Mouse (Mus musculus): Measurements from ENCODE around the gene Nlrc4.

Gene Nlrc4

GRCm38 (mm10) chr17:74395383-74396065 lies 63.4 kb downstream of the Nlrc4 start, which contains the start of gene Slc30a6:
TSS of gene Slc30a6 (plus strand) at chr17:74395608.
- Histone ChIP-seq H3K4me3 (replicated peaks; ENCODE audit: low read length) (peak within 1 kb of the TSS; percentile 99), H3K36me3 (ENCODE audit: insufficient read depth, low read length) (peaks cover 4% of the 10 kb centered on the region; the same call in 1 of the 2 replicates), H3K27me3 (ENCODE audit: insufficient read depth, low read length) (no peaks in the 10 kb centered on the region), H3K4me1 (replicated peaks; ENCODE audit: low read depth, low read length) (peaks cover 19% of the 10 kb centered on the region), H3K9me3 (ENCODE audit: low read length) (no peaks in the 10 kb centered on the region)
- TF ChIP-seq CTCF (conservative IDR thresholded peaks at IDR 0.05; ENCODE audit: low read length) = no peak
- TF ChIP-seq NANOG (IDR thresholded peaks at IDR 0.05; ENCODE audit: borderline replicate concordance, low read length) = no peak
- no peak for TF ChIP-seq POU5F1 (IDR thresholded peaks at IDR 0.05; ENCODE audit: borderline replicate concordance, low read length)

- peaks cover 19% of the 10 kb centered on the region for H3K4me1 ChIP-seq (replicated peaks; ENCODE audit: low read depth, low read length)
- TF ChIP-seq NANOG (IDR thresholded peaks at IDR 0.05; ENCODE audit: borderline replicate concordance, low read length) (no peak), POU5F1 (IDR thresholded peaks at IDR 0.05; ENCODE audit: borderline replicate concordance, low read length) (no peak), CTCF (conservative IDR thresholded peaks at IDR 0.05; ENCODE audit: low read length) (no peak)
- H3K36me3 ChIP-seq (ENCODE audit: insufficient read depth, low read length) = no peaks in the 10 kb centered on the region; the same call in 1 of the 2 replicates
- H3K9me3 ChIP-seq (ENCODE audit: low read length) = no peaks in the 10 kb centered on the region
- H3K4me3 ChIP-seq (replicated peaks; ENCODE audit: low read length) = peak overlapping the region; percentile 99
- H3K27me3 ChIP-seq (ENCODE audit: insufficient read depth, low read length) = no peaks in the 10 kb centered on the region
Observed at GRCm38 (mm10) chr17:74394855-74395254, 64.1 kb downstream of the Nlrc4 start.

GRCm38 (mm10) chr17:74394381-74394780 lies 64.6 kb downstream of the Nlrc4 start:
- peaks cover 19% of the 10 kb centered on the region for H3K4me1 ChIP-seq (replicated peaks; ENCODE audit: low read depth, low read length)
- TF ChIP-seq POU5F1 (IDR thresholded peaks at IDR 0.05; ENCODE audit: borderline replicate concordance, low read length) = no peak
- no peak for TF ChIP-seq CTCF (conservative IDR thresholded peaks at IDR 0.05; ENCODE audit: low read length)
- no peaks in the 10 kb centered on the region; the same call in 1 of the 2 replicates for H3K36me3 ChIP-seq (ENCODE audit: insufficient read depth, low read length)
- H3K27me3 ChIP-seq (ENCODE audit: insufficient read depth, low read length) = no peaks in the 10 kb centered on the region
- H3K9me3 ChIP-seq (ENCODE audit: low read length) = no peaks in the 10 kb centered on the region
- H3K4me3 ChIP-seq (replicated peaks; ENCODE audit: low read length) = peak overlapping the region; percentile 99; the same call in 1 of the 2 replicates

GRCm38 (mm10) chr17:74389847-74390246 lies 69.1 kb downstream of the Nlrc4 start:
- H3K4me1 ChIP-seq (replicated peaks; ENCODE audit: low read depth, low read length) = peaks cover 5% of the 10 kb centered on the region
- no peaks in the 10 kb centered on the region for H3K9me3 ChIP-seq (ENCODE audit: low read length)
- H3K4me3 ChIP-seq (replicated peaks; ENCODE audit: low read length) = no peak overlapping the region
- TF ChIP-seq POU5F1 (IDR thresholded peaks at IDR 0.05; ENCODE audit: borderline replicate concordance, low read length) (no peak), NANOG (IDR thresholded peaks at IDR 0.05; ENCODE audit: borderline replicate concordance, low read length) (no peak), CTCF (conservative IDR thresholded peaks at IDR 0.05; ENCODE audit: low read length) (no peak)
- no peaks in the 10 kb centered on the region for H3K27me3 ChIP-seq (ENCODE audit: insufficient read depth, low read length)
- peaks cover 33% of the 10 kb centered on the region for H3K36me3 ChIP-seq (ENCODE audit: insufficient read depth, low read length)

- no peak overlapping the region for H3K4me3 ChIP-seq (replicated peaks; ENCODE audit: low read length)
- no peaks in the 10 kb centered on the region for H3K27me3 ChIP-seq (ENCODE audit: insufficient read depth, low read length)
- H3K9me3 ChIP-seq (ENCODE audit: low read length) = no peaks in the 10 kb centered on the region
- H3K36me3 ChIP-seq (ENCODE audit: insufficient read depth, low read length) = peaks cover 63% of the 10 kb centered on the region
- no peaks in the 10 kb centered on the region for H3K4me1 ChIP-seq (replicated peaks; ENCODE audit: low read depth, low read length)
- TF ChIP-seq POU5F1 (IDR thresholded peaks at IDR 0.05; ENCODE audit: borderline replicate concordance, low read length) = no peak
- no peak for TF ChIP-seq CTCF (conservative IDR thresholded peaks at IDR 0.05; ENCODE audit: low read length)
- no peak for TF ChIP-seq NANOG (IDR thresholded peaks at IDR 0.05; ENCODE audit: borderline replicate concordance, low read length)
Observed at GRCm38 (mm10) chr17:74386657-74387056, 72.3 kb downstream of the Nlrc4 start.

GRCm38 (mm10) chr17:74376916-74377315 lies 82.0 kb downstream of the Nlrc4 start:
- Histone ChIP-seq H3K9me3 (ENCODE audit: low read length) (no peaks in the 10 kb centered on the region), H3K4me1 (replicated peaks; ENCODE audit: low read depth, low read length) (no peaks in the 10 kb centered on the region), H3K4me3 (replicated peaks; ENCODE audit: low read length) (no peak overlapping the region), H3K36me3 (ENCODE audit: insufficient read depth, low read length) (peaks cover 74% of the 10 kb centered on the region), H3K27me3 (ENCODE audit: insufficient read depth, low read length) (no peaks in the 10 kb centered on the region)
- TF ChIP-seq NANOG (IDR thresholded peaks at IDR 0.05; ENCODE audit: borderline replicate concordance, low read length) = no peak
